Mouse (Mus musculus) c-Kit-positive CD71-positive TER-119-positive erythroid progenitor cells, embryonic 14.5 days (primary cell): ENCODE measurements around the gene Abcf2.

Experiments used
- DNase-seq: peaks from one replicate; pipeline ENCODE4 v3.0.0-alpha.2; 2013; ENCODE audit warnings: low spot score

The Abcf2 gene

DNA sequence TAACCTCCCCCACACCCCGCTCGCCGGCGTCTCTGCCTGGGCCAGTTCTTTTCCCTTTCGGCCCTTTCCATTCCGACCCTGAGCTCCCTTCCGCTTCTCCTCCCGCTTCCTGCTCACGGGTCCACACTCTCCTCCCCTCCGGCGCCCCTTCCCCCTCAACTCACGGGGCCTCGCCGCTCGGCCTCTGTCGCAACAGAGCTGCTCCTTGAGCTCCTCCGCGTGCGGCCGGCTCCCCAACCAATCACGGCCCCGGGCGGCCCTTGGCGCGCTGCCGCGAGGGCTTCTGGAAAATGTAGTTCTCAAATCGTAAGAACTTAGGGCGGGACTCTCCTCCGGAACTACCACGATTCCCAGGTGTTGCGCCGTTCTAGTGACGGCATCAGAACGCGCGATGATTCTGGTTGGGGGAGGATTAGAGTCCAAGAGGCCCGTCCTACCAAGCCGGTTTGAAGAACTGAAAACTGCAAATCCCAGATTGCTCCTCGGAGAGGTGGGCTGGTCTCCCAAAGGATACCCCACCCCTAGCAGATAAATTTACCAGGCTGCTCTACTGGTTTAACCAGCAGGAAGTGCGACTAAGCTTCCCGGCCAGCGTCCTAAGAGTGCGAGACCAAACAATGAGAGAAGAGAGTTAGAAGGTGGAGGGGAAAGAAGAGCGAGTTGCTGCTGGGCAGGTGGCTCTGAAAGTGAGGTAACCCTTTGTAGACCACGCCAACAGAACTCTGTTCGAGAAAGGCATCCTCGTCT is at the start of gene Abcf2:
Gene Abcf2, minus strand, starts transcription at position 285 of the 747 bp plus-strand sequence.
- peak; percentile 100 for DNase-seq

DNA sequence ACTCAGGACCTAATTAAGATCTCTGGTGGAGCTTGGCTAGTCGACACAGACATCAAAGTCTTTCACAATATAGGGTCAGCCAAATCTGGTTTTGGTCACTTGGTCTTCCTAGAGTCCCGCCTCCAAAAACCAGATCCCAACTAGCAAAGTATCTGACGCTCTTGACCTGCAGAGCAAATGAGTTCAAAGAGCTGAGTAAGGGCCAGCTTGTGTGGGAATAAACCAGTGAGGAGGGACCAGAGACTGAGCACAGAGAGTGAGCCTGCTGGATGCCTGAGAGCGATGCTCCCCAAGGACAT is 47.5 kb upstream of the Abcf2 start:
- DNase-seq, result no peak

DNA sequence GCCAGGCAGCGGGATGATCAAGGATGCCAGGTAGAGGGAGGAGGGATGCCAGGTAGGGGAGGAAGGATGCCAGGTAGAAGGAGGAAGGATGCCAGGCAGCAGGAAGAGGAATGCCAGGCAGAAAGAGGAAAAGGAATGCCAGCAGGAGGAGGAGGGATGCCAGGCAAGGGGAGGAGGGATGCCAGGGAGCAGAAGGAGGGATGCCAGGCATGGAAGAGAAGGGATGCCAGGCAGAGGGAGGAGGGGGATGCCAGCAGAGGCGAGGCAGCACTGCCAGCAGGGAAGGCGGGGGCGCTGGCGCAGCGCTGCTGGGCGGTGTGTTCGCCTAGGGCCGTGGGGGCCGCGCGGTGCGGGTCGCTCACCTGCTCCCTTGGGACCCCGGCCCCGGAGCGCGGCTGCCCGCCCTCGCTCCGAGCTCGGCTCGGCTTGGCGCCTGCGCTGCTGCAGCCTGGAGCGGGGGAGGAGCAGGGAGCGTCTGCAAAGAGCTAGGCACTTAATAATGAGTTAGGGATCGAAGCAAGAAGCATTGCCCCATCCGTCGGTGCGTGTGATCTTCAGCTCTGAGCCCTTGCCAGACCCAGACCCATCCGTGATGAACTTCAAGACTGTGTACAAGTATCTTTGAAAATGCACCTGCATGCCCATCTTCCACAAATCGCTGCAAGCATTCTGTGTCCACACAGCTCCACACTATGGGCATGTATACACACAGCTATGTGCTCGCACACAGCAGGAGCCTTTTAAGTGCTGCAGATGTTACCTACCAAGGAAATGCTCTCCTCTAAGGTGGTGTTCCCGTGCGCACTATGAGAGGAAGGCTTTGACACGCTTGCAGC is 46.9 kb upstream of the Abcf2 start, which contains the start of gene Smarcd3:
Gene Smarcd3, minus strand, starts transcription at position 426 of the 836 bp plus-strand sequence.
- no peak for DNase-seq

DNA sequence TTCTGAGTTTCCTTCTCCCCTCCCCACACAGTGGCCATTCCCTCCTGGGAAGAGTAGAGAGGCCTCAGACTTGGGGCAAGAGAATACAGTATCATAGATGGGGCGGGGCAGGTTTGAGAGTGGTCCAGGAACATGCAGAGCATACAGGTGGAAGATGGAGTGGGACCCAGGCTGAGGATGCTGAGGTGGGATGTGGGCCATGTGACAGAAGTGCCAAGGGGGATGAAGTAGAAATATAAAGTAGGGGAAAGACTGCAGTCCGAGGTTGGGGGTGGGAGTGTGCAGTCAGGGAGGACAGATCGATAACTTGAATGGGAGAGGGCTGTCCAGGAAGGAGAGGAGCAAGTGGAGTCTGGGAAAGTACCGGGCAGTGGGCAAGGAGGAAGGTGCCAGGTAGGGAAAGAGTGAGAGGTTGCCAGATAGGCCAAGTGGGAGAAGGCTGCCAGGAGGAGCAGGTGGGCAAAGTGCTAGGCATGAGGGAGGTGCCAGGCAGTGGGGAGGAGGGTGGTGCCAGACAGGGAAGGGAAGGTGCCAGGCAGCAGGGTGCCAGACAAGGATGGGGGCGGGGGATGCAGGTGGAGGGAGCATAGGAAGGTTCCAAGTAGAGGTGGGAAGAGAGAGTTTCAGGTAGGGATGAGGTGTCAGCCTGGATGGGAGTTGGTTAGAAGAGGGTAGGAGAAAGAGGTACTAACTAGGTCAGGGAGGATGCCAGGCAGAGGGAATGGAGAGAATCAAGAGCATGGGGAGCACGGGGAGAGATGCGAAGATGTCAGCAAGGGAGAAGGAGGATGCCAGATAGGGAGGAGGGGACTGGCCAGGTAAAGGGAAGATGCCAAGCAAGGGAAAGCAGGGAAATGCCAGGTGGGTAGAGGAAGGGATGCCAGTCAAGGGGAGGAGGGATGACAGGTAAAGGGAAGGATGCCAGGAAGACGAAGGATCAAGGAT is 46.0 kb upstream of the Abcf2 start:
- DNase-seq, result no peak

DNA sequence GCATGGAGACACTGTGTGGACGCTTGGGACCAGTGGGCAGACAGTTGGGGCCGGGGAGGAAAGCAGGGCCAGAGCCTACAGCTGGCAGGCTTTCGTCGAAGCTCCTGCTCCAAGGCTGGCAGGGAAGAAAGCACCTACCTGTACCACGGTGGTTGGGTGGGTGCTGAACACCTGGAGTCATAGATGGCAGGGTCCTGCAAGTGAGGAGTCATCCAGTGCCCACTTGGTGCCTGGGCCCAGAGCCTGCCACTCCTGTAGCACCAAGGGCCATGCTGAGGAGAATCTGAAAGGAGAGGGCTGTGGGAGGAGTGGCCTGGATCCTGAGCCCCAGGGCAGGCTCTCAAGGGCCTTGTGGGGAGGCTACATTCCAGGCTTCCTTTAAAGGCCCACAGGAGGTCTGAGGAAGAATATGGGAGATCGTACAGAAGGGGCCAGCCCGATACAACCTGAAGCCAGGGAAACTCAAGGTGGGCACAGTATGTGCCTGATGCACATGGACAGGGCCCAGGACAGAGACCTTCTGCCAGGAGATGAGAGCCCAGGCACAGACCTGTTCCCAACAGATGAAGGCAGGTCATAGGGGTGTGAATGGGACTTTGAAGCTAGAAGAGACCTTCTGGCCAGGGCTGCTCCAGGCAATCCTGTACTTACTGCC is 45.2 kb upstream of the Abcf2 start:
- DNase-seq, result no peak

DNA sequence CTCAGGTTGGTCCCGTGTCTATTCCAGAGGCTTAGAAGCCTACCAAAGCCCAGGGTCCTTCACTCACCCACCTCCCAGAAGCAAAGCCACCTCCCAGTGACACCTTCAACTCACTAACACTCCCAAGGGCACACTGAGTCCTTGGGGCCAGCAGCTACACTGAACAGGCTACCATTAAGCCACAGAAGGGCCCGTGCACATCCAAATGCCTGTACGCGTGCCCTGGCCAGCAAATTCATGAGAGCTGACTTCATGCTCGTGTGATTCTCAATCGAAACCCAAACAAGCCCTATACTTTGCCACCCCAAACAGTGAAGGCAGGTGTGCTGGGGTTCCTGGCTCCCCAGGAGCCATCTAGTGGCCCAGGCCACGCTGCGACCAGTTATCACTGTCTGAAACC is 43.4 kb upstream of the Abcf2 start:
- no peak for DNase-seq

DNA sequence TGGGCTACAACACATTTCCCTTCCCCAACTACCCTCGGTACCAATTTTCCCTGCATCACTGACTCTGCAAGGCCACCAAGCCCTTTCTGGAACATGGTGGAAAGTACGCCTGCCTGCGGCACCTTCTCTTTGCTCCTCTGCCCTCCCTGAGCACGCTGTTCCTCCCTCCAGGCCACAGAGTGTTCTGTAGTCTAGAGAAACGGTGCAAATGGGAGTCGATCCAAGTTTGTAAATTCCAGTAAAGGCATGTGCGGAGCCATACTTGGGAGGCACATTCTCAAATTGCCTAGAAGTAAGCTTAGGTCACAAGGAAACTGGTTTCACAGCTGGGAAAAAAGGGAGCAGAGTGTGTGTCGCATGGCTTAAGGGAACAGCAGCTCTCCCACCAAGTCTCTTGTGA is 42.8 kb upstream of the Abcf2 start:
- no peak for DNase-seq

DNA sequence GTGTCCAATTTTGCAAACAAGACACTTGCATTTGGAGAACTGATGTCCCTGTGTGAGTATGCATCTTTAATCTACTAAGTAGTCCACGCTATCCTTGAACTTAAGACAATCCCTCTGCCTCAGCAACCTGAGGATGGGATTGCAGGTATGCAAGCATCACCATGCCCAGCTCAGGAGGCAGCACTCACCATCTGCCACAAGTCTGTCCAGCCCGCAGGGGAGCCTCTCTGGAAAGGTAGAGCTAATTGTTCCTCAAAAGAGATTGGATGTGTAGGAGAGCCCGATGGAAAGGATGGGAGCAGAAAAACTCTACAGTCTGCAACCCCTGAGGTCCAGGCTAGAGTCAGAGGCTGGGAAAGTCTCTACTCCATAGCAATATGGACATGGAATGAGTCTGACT is 41.7 kb upstream of the Abcf2 start:
- DNase-seq, result no peak

DNA sequence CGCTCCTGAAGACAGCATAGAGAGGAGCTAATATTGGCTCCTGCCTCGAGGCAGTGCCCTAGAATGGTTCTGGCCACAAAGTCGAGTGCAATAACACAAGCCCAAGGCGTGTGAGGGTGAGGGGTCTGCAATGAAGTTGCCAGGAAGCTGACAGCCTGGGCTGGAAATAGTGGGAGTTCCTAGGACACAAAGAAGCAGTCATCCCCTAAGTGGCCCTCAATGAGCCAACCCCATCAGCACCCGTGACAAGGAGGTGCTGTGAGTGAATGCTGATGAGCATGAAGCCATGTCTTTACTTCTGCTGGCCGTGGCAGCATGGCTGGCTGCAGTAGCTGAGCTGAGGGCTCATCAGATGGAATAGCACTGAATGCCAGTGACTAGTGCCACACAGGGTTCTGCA is 37.8 kb upstream of the Abcf2 start:
- DNase-seq, result no peak

DNA sequence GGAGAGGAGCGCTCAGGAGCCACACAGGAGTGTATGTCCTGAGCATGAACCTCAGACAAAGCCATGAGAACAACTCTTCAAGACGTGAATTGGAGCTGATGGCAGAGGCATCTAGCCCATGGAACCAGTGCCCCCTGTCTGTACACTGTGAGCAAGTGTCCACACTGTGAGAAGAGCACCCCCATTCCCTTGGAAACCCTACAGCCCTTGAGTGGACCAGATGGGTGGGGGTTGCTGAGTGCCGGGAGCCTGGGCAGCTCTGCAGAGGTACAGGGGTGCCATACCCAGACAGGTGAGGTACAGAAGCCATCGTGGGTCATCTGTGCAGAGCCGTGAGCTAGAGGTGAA is 35.0 kb upstream of the Abcf2 start:
- no peak for DNase-seq

DNA sequence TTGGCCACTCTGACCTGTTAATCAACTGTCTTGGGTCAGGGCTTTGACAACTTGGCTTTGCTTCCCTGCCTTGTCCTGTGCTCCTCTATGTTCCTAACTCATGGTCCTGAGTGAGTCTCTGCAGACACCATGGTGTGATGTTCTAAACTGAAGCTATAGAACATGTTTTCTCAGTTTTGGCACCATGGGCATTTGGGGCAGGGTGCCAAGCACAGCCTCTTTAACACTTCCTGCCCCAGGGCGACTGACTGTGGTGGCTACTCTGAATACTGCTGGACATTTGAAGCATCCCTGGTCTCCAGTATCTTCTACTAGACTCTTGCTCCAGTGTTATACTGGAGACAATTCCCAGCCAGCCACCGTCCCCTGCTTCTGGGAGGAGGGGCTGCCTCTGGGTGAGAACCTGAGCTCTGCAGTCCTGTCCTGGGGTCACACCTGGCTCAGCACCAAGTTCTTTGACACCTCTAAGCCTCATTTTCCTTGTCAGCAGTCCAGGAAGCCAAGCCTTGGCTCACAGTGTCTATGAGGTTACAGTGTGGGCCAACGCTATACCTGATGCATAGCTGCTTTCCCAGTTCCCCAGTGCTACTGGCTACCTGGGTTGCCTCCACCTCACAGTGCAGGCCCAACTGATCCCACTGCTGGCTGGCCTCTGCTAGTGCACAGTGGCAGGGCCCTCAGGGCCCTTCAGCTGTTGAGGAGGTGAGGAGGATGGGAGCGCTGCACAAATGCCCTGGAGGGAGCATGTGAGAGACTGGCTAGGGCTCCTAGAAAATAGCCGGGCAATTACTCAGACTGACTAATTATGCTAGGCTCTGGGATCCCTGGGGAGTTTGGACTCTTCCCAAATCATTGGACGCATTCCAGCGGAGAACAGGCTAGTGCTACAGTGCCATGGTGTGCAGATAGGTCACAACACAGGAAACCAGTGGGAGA is 34.4 kb upstream of the Abcf2 start:
- DNase-seq, result no peak

DNA sequence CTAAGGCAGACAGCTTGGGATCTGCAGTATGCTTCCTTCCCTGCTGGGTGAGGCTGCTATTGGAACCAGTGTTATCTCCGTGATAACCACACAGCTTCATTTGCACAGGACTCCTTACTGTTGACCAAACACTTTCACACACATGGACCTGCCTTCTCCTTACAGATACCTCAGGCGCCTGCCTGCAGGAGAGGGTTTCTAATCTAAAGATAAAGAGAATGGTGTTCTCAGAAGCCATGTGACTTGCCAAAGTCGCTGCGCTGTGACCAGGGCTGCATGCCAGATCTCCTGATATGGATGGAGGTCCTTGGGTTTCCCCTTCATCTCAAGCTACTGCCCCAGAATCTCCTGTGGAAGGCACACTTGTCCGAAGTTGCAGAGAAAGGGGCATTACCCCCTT is 32.1 kb upstream of the Abcf2 start:
- DNase-seq, result no peak

DNA sequence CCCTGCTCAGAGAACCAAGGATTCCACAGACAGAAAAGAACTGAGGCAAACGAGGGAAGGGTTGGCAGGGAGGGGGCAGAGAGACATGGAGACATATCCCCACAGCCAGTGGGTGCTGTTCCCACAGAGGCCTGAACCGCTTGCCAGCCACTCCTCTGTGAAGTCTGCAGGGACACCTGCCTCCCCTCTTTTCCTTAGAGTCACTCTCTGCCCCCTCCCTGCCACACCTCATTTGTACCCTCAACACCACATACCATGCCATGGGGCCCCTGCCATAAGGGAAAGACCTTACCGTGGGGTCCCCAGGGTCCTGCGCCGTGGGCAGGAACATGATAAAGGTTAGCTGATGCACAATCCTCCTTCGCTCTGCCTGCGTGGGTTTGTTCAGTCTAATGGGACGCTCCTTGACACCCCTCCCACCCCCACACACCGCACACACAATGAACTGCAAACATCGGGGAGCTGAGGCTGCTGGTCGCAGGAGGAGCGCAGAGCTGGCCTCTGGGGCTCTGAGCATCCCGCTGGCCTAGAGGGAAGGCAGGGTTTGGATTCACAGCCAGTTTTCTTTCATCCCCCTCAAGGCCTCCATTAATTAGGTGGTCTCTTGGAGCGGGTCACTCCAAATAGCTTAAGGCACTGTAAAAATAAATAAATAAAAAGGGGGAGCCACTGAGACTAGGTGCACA is 28.9 kb upstream of the Abcf2 start:
- no peak for DNase-seq

DNA sequence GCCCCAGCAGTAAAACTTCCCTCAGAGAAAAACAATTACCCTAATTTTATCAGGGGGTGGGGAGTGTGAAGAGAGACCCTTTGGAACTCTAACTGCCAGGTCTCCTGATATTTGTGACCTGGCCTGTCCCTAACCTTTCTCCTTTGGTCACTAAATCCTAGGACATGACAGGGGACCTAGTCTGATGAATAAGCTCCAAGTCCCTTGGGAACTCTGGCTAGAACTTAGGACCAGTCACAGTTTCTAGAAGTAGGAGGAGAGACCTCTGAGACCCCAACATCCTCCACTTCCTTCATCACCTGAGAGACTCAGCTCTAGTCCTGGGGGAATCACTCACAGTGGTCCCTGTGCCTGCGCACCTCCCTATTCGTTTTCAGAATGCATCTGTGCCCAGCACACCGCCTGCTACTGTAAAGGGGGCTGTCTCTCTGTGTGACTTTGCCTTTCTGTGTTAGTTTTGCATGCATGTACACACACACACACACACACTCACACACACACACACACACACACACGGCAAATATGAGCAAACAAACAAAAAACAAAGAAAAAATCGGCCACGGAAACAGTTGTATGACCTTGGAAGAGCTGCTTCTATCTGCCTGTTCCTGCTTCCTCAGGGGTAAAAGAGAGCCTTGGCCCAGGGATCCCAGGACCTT is 28.2 kb upstream of the Abcf2 start:
- no peak for DNase-seq

DNA sequence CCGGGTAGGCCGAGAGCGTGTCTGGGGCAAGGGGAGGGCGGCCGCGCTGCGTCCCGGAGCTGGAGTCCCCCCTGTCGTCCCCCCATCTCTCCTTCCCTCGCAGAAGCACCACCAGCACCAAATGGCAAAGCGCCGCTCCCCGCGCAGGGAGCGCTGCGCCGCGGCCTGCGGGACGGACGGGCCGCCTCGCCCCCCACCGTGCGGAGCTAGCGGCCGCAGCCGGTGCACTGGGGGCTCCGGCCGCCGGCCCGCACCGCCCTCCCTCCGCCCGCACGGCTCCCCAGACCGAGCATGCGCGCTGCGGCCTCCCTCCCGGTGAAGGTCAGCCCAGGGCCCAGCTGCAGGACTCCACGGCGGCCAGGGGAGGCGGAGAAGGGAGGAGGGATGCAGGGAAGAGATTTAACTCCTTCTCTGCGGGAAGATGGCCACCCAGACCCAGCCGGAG is 27.4 kb upstream of the Abcf2 start:
- DNase-seq, result no peak

DNA sequence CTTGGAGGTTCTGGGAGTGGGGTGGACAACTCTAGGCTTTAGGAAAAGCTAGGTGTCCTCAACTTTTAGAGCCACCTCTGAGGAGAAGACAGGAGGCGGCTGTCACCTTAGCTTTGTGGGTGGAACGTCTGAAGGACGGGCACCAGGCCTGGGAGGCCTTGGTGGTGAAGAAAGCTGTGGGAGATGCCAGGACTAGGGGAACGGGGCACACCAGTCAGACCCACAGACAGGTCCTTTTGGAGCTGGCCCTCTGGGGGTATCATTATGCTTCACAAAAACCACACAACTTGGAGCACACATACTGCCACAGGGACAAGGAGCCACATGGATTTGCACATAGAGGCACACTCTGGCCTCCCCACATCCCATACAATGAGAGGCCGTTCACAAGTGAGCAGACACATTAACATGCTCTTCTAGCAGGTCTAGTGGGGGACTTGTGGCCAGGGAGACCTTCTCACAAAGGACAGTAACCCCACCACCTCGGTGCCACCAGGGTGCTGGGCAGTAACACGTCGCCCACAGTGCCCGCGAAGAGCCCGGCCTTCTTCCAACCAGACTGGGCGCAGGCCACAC is 26.9 kb upstream of the Abcf2 start:
- no peak for DNase-seq

DNA sequence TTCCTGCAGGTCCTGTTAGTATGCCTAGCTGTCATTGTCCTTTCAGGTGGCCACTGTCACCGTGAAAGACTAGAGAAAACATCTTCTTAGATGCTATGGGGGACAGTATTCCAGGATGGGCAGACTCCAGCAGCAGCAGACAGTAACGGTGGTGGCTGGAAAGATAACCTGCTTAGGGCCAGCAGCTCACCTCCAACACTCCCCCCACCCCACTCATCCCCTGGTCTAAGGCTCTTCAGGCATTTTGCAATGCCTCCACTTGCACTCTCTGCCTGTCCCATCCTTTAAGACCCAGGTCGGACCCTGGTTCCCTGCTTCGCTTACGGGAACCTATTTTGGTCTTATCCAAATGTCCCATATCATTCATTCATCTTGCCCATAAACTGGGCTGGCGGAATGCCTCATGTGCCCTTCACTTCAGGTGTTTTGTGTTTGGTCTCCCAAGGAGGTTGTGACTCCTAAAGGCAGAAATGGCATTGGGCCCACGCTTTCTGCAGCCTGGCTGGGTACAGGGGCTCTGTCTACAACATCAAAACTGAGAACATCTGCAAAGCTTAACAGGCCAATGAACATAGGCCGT is 26.3 kb upstream of the Abcf2 start:
- no peak for DNase-seq

DNA sequence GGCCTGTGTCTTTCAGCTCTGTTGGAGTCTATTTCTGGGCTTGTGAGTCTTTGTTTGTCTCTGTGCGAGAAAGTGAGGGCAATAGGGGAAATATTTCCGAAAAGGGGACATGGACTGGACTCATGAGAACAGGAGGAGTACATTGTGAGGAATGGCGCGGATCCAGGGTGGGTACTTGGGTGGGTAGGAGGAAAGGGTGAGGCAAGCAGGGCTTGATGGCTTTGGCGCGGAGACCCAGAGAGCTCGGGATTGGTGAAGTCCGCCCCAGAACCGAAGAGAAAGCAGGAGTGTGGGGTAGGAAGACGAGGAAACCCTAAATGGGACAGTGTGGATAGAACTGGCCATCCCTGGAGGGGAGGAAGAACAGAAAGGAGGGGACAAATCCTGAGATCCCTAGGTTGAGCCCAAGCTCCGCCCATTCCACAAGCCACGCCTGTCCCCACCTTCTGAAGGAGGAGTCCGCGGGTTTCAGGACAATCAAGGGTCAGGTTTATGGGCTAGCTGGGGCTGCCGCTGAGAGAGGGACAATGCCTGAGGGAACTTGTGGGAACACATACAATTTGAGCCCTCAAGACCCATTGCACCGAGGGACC is 25.6 kb upstream of the Abcf2 start:
- no peak for DNase-seq
